Mouse (Mus musculus) natural killer cell, adult 2 months (primary cell): ENCODE results near the gene Tcf21.

ENCODE experiments used
- DNase-seq, 2 experiments: peaks; one replicate each; pipeline ENCODE4 v3.0.0; 2022; ENCODE audit warnings: low spot score in 2 of 2

Tcf21 gene

GRCm38 (mm10) chr10:22815461-22816236, 4.3 kb downstream of the Tcf21 start:
- no peak for DNase-seq

- no peak for DNase-seq
Measured at GRCm38 (mm10) chr10:22814771-22815170, 5.2 kb downstream of the Tcf21 start.

- no peak for DNase-seq
Measured at GRCm38 (mm10) chr10:22814294-22814693, 5.7 kb downstream of the Tcf21 start.

GRCm38 (mm10) chr10:22813317-22813960, 6.5 kb downstream of the Tcf21 start:
- DNase-seq: no peak

- no peak for DNase-seq
Measured at GRCm38 (mm10) chr10:22811921-22812320, 8.1 kb downstream of the Tcf21 start.

GRCm38 (mm10) chr10:22782684-22783083, 37.3 kb downstream of the Tcf21 start:
- no peak for DNase-seq

GRCm38 (mm10) chr10:22781466-22781865, 38.5 kb downstream of the Tcf21 start:
- no peak for DNase-seq

GRCm38 (mm10) chr10:22777939-22778338, 42.0 kb downstream of the Tcf21 start:
- DNase-seq: no peak

- no peak for DNase-seq
Measured at GRCm38 (mm10) chr10:22776007-22776698, 43.8 kb downstream of the Tcf21 start.

- no peak for DNase-seq
Measured at GRCm38 (mm10) chr10:22775456-22775855, 44.5 kb downstream of the Tcf21 start.

GRCm38 (mm10) chr10:22774626-22775025, 45.3 kb downstream of the Tcf21 start:
- no peak for DNase-seq
